ENCODE assay signal across 24 mouse cellular contexts in the genomic region with DNA sequence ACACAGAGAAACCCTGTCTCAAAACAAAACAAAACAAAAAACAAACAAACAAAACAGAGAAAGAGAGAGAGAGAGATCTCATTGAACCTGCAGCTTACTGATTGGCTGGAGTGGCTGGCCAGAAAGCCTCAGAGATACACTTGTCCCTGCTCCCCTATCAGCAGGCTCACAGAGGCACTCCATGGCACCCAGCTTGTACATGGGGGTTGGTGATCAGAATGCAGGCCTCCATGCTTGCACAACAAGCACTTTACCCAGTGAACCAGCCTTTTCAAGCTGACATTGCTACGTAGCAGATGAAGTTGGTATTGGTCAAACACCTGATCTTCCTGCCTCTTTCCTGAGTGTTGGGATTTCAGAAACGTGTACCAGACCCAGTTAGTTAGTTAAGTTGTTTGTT. TPM values are rescaled to one million over a fixed set of nuclear protein-coding genes. Genes with fewer than 3 reads are reported as not detected.
A peak's percentile ranks its signal among the peaks of the same experiment; 100 is the strongest.
DNase-seq lines count a peak whose midpoint lies in the region; ATAC-seq and TF ChIP-seq lines count a peak whose summit lies in the region.
"Had no signal": no experiment of that assay in that cellular context is flagged by ENCODE, and none has a peak within 500 bp of the region (broad histone marks: within the 10 kb centered on the region; RNA-seq: fewer than 3 reads in every experiment).

No protein-coding gene starts in this region.

- no peak for TF ChIP-seq EP300 in heart, postnatal 0 days (IDR thresholded peaks at IDR 0.05; ENCODE audit: low read depth)

- H3K36me3 ChIP-seq in heart, embryonic 12.5 days: peaks cover 10% of the 10 kb centered on the region
- peaks cover 4% of the 10 kb centered on the region; the same call in 1 of the 2 replicates for H3K36me3 ChIP-seq in heart, postnatal 0 days (replicated peaks; ENCODE audit: control insufficient read depth, insufficient read depth, low read length)
- peaks cover 3% of the 10 kb centered on the region; the same call in 1 of the 2 replicates for H3K36me3 ChIP-seq in liver, embryonic 12.5 days
- peaks cover 15% of the 10 kb centered on the region for H3K36me3 ChIP-seq in midbrain, embryonic 10.5 days
- H3K36me3 ChIP-seq: embryonic facial prominence, embryonic 15.5 days had no signal

- H3K9me3 ChIP-seq in heart, embryonic 12.5 days (replicated peaks): no peaks in the 10 kb centered on the region
- no peaks in the 10 kb centered on the region for H3K9me3 ChIP-seq in heart, postnatal 0 days (replicated peaks; ENCODE audit: control insufficient read depth, low read length)
- no peaks in the 10 kb centered on the region for H3K9me3 ChIP-seq in liver, embryonic 12.5 days (replicated peaks)
- H3K9me3 ChIP-seq in midbrain, embryonic 10.5 days (replicated peaks): no peaks in the 10 kb centered on the region
- H3K9me3 ChIP-seq: embryonic facial prominence, embryonic 15.5 days; limb, embryonic 15.5 days had no signal

- no peak for ATAC-seq in heart, embryonic 12.5 days (ENCODE audit: insufficient number of reproducible peaks, low FRiP score)
- ATAC-seq in heart, postnatal 0 days (ENCODE audit: insufficient read depth, low read depth): peak; percentile 40; the same call in 1 of the 2 replicates
- peak; percentile 82 for ATAC-seq in liver, embryonic 12.5 days
- ATAC-seq in megakaryocyte-erythroid progenitor cell, adult 5-6 weeks (replicated peaks; ENCODE audit: low FRiP score, low TSS enrichment, poor library complexity, severe bottlenecking): peak; percentile 71; the same call in 1 of the 2 replicates
- ATAC-seq: forebrain, embryonic 14.5 days; hindbrain, postnatal 0 days; intestine, postnatal 0 days; lung, postnatal 0 days; Patski had no signal

- peaks cover 25% of the 10 kb centered on the region for H3K4me1 ChIP-seq in heart, embryonic 12.5 days (replicated peaks)
- peaks cover 31% of the 10 kb centered on the region for H3K4me1 ChIP-seq in heart, postnatal 0 days (ENCODE audit: control insufficient read depth, insufficient read depth)
- H3K4me1 ChIP-seq in liver, embryonic 12.5 days: peaks cover 12% of the 10 kb centered on the region
- no peaks in the 10 kb centered on the region for H3K4me1 ChIP-seq in midbrain, embryonic 10.5 days
- H3K4me1 ChIP-seq: embryonic facial prominence, embryonic 15.5 days; limb, embryonic 15.5 days had no signal

- no peak overlapping the region for H3K9ac ChIP-seq in heart, embryonic 12.5 days
- H3K9ac ChIP-seq in heart, postnatal 0 days (replicated peaks; ENCODE audit: low read depth, low read length): no peak overlapping the region
- H3K9ac ChIP-seq in liver, embryonic 12.5 days: no peak overlapping the region
- H3K9ac ChIP-seq: embryonic facial prominence, embryonic 15.5 days; limb, embryonic 15.5 days had no signal

- TF ChIP-seq CTCF in heart, postnatal 0 days (IDR thresholded peaks at IDR 0.05; ENCODE audit: low read depth): no peak

- DNase-seq in heart, adult 8-10 months (ENCODE audit: low spot score): no peak
- DNase-seq in heart, postnatal 0 days (ENCODE audit: low spot score): no peak
- no peak for DNase-seq in midbrain, embryonic 10.5 days (ENCODE audit: low spot score)
- no peak for DNase-seq in ovary, postnatal 36 days (ENCODE audit: low spot score)
- DNase-seq: adrenal gland, postnatal 36 days; B cell, adult 2 months; cerebellum, adult 9-10 months; gastrocnemius, adult 2 months; kidney, postnatal 4 days; left cerebral cortex, postnatal 4 days; midbrain, embryonic 14.5 days; retina, postnatal 1 day had no signal

- no peaks in the 10 kb centered on the region for H3K27me3 ChIP-seq in heart, embryonic 12.5 days (replicated peaks)
- no peaks in the 10 kb centered on the region for H3K27me3 ChIP-seq in heart, postnatal 0 days (ENCODE audit: control insufficient read depth, insufficient read depth, low read length)
- H3K27me3 ChIP-seq in liver, embryonic 12.5 days (replicated peaks): no peaks in the 10 kb centered on the region
- H3K27me3 ChIP-seq in midbrain, embryonic 10.5 days (ENCODE audit: low read depth, poor library complexity, severe bottlenecking): no peaks in the 10 kb centered on the region
- H3K27me3 ChIP-seq: CH12.LX; embryonic facial prominence, embryonic 15.5 days; limb, embryonic 15.5 days; Patski had no signal

- H3K27ac ChIP-seq in heart, embryonic 12.5 days (ENCODE audit: poor library complexity, severe bottlenecking): peak overlapping the region; percentile 75
- peak overlapping the region; percentile 64 for H3K27ac ChIP-seq in heart, postnatal 0 days (ENCODE audit: low read depth)
- H3K27ac ChIP-seq in liver, embryonic 12.5 days: no peak overlapping the region
- no peak overlapping the region for H3K27ac ChIP-seq in midbrain, embryonic 10.5 days (replicated peaks)
- H3K27ac ChIP-seq: embryonic facial prominence, embryonic 15.5 days; gastrocnemius, adult 2 months; hindbrain, postnatal 0 days; left cerebral cortex, adult 2 months; limb, embryonic 15.5 days had no signal

- no peak overlapping the region for H3K4me2 ChIP-seq in heart, embryonic 12.5 days
- no peak overlapping the region for H3K4me2 ChIP-seq in heart, postnatal 0 days (ENCODE audit: low read depth, low read length)
- no peak overlapping the region for H3K4me2 ChIP-seq in liver, embryonic 12.5 days
- H3K4me2 ChIP-seq: embryonic facial prominence, embryonic 15.5 days; limb, embryonic 15.5 days had no signal

- 54% methylated on average over 2 of the region's 2 CpGs for WGBS in heart, embryonic 12.5 days
- 32% methylated on average over 2 of the region's 2 CpGs for WGBS in heart, postnatal 0 days
- 67% methylated on average over 2 of the region's 2 CpGs for WGBS in liver, embryonic 12.5 days (ENCODE audit: insufficient replicate concordance)
- WGBS in midbrain, embryonic 10.5 days: 84% methylated on average over 2 of the region's 2 CpGs

- no peak overlapping the region for H3K4me3 ChIP-seq in heart, embryonic 12.5 days
- no peak overlapping the region for H3K4me3 ChIP-seq in heart, postnatal 0 days (ENCODE audit: low read depth, low read length)
- no peak overlapping the region for H3K4me3 ChIP-seq in liver, embryonic 12.5 days
- no peak overlapping the region for H3K4me3 ChIP-seq in midbrain, embryonic 10.5 days
- H3K4me3 ChIP-seq: embryonic facial prominence, embryonic 15.5 days; gastrocnemius, adult 2 months; left cerebral cortex, adult 2 months; limb, embryonic 15.5 days had no signal

RNA-seq across cellular contexts. Expression of a gene that starts 43.2 kb away (rescaled TPM):
- 39.5 and 39.8 TPM in 2 replicates for polyA plus RNA-seq in heart, embryonic 12.5 days (2016; fragmentation: Nextera tagmentation; extraction: Ambion mirVana)
- 10 to 100 TPM; 51.6 to 63.6 (median 58.9) TPM for total RNA-seq in heart, adult 8-10 months (2022)
- total RNA-seq in heart, postnatal 0 days (2014; rRNA removed; ENCODE audit: low replicate concordance): 144 and 168 TPM in 2 replicates
- polyA plus RNA-seq in heart, postnatal 0 days (2015; fragmentation: Nextera tagmentation; extraction: Ambion mirVana): 61.8 and 63.8 TPM in 2 replicates
- polyA plus RNA-seq in liver, embryonic 12.5 days (2016; fragmentation: Nextera tagmentation; extraction: Ambion mirVana): 0.54 and 0.72 TPM in 2 replicates
- total RNA-seq in megakaryocyte-erythroid progenitor cell, adult 5-6 weeks (2014; fragmentation: Nextera tagmentation): 0.48 and 0.82 TPM in 2 replicates
- 1.2 TPM in 1 of 2 replicates, not detected in the other for total RNA-seq in megakaryocyte-erythroid progenitor cell, adult 5-6 weeks (2017)
- polyA plus RNA-seq in midbrain, embryonic 10.5 days (2016; fragmentation: Nextera tagmentation; extraction: Ambion mirVana): 0.65 TPM in 2 replicates

Comparison
In these comparisons a context has a peak if more than half of its experiments do, and no peak if none do; other contexts are left out.
1. H3K27ac ChIP-seq: peak in heart, embryonic 12.5 days (single experiment) and heart, postnatal 0 days (single experiment); none in liver, embryonic 12.5 days (single experiment) and midbrain, embryonic 10.5 days (single experiment).
2. RNA of a gene that starts 43.2 kb away (polyA plus RNA-seq): 61.8 to 63.8 TPM in heart, postnatal 0 days and 39.5 to 39.8 TPM in heart, embryonic 12.5 days; 0.65 TPM in midbrain, embryonic 10.5 days and 0.54 to 0.72 TPM in liver, embryonic 12.5 days; every median in the first group is over 10 times any median in the second.